Mouse (Mus musculus) heart, postnatal 0 days (tissue): Measurements from ENCODE around the gene Triml1.

Experiments
- CTCF ChIP-seq: IDR thresholded peaks from 2 replicates; pipeline ENCODE4 v1.5.1; 2016; ENCODE audit warnings: antibody characterized with exemption, control low read depth, low read depth
- EP300 ChIP-seq: IDR thresholded peaks from 2 replicates; pipeline ENCODE4 v1.6.1; 2016; ENCODE audit warnings: antibody characterized with exemption, low read depth

GRCm38 (mm10) chr8:43169249-43169755 lies 28.0 kb upstream of the Triml1 start:
- TF ChIP-seq EP300 (no peak), CTCF (no peak)
